Mouse (Mus musculus): ENCODE measurements at regions not wholly inside any gene's neighbourhood (a gene's known extent, or its start where the extent isn't known, plus 50 kb on each side); places are given as distances from the start of the nearest gene placed in this dataset.
A peak's percentile ranks its signal among the peaks of the same experiment; 100 is the strongest.

DNA sequence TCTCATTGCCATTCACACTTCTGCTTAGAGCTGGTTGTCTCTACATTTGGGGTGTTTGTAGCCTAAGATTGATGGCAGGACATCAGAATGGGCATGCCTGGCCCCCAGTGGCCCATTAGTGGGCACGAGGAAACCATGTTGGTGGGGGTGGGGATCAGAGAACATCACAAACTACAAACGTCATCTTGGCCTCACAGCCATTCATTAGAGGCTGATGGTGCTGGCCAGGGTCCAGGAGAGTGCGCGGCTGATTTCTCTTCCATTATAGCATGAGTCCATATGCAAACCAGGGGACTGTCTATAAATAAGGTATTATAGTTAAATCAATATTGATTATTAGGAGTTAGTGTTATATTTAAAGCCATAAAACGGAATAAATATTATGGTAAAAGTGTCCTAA lies 67.9 kb downstream of the 3100002H09Rik start:
- no peak for DNase-seq (ENCODE audit: low spot score)

DNA sequence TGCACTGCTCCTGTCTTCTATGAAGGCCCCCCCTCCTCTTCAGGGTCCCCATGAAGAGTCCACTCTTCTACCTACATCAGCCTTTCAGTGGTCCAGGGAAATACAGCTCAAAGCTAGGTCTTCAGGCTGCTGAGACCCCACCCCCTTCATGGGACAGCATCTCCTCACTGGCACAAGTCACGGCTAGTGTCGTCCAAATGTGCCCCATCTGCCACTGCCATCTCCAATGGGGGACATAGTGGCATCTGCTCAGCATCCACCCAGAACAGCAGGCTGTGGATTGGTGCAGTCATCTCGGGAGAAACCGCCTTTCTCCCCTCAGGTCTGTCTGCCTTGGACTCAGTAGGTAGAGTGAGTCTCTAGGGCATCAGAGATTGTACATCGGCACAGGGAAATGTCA lies 72.1 kb downstream of the 3100002H09Rik start:
- DNase-seq (ENCODE audit: low spot score), result no peak

DNA sequence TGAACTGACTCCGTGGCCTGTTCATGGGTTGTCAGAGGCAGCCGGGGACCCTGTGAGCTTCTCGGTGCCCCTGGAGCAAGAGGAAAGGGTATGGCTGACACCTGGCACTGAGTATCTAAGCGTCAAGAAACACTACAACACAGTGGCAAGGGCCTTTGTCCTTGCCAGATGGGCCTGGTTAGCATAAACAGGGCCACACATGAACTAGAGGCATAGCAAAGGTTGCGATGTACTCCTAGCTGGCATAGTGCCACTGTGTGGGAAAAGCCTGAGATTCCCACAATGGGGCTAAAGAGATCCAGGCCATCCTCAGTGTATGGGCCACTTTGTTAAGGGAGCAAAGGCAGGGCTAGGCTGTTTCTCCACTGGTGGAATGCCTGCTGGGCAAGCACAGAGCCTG lies 72.9 kb downstream of the 3100002H09Rik start:
- DNase-seq (ENCODE audit: low spot score), result no peak

DNA sequence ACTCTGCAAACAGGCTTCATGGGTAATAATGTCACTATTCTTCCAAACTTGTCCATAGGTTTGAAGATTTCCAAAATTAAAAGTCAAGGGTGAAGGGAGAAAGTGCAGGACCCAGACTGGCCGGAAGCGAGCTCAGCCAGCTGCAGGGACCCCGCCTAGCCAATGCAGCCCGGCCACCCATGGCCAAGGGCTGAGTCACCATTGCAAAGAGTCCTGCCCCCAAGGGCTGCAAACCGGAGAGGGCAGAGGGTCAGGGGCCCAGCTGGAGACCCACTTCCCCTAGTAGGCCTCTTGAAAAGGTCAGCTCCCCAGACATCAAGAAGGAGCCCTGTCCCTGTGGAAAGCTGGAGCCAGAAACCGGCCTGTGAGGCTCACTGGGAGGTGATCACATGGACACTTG lies 77.0 kb downstream of the 3100002H09Rik start:
- no peak for DNase-seq (ENCODE audit: low spot score)

DNA sequence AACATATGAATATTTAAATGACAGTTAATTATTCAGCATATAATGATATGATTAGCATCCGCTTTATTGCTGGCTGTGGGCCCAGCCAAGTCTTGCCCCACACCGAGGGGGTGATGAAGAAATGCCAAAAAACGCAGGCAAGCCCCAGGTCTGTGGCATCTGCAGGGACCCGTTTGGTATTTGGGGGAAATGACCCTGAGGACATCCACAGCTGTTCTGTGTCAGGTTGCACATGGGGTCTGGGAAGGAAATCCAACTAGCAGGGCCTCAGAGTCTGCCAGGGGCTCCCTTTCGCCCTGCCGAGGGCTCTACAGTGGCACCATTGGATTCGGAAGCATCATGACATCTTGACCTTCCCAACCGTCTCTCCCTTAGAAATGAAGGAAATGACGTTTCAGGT lies 80.0 kb downstream of the 3100002H09Rik start:
- DNase-seq (ENCODE audit: low spot score), result no peak

DNA sequence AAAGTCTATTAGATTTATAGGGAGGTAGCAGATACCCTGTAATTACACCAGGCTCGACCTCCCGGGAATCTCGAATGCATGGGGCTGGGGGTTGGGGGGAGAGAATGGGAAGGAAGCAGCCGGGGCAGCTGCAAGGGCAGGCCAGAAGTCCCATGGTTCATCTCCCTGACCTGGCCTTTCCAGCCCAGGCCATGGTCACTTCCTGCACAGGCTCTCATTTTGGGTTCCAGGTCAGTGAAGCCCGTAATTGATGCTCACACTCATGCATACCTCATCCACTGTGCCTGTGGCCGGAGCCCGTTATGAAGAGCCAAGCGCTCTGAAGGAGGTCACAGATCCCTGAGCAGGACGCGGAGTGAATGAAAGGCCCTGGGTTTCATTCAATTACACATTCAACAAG lies 83.8 kb downstream of the 3100002H09Rik start:
- DNase-seq (ENCODE audit: low spot score), result no peak

DNA sequence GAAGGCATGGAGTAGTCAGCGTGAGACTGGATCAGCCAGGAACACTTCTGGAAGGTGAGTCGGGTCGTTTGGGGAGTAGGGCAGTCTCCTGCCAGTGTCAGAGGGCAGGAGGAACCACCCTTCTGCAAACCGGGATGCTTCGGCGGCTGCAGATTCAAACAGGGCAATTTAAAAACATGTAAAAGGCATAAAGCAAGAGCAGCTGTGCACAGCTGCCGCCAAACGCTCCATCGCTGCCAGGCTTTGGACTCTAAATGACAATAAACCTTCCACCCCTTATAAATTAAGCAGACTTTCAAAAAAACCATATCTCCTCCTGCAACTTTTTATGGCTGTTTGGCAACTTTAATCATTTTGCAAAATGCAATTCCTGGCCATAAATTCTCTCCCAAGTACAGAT lies 84.2 kb downstream of the 3100002H09Rik start:
- no peak for DNase-seq (ENCODE audit: low spot score)

DNA sequence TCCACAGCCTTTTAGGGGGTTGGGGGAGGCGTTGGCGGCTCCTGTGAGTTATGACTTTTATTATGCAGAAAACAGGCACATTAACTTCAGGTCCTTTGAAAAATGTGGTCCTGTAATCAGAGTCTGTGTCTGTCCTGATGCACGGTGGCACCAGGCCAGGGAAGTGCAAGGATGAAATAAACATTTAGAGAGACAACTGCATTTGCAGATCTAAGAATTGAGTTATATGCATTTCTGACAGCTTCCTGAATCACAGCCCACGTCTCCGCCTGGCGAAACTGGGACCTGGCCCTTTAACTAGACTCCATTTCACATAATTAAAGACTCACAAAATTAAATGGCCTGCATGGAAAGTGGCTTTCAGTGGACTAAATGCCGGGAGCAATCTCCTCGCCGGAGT lies 90.3 kb downstream of the 3100002H09Rik start:
- DNase-seq (ENCODE audit: low spot score), result no peak

DNA sequence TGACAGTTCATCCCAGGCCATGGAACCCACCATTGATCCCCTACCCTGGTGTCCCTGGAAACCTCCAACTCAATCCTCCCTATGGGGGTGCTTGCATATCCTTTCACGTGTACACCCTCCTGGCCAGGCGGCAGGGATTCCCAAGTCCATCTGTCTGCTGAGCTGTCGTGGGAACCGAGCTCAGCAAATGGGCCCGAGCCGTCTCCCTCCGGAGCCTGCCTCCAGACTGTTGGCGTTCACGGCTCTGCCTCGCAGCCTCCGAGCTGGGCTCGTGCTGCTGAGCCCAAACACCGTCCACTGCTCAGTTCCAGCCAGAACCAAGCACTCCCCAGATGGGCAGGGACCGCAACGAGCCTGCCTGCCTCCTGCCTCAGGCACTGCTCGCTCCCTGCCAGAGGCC lies 98.8 kb downstream of the 3100002H09Rik start:
- no peak for DNase-seq (ENCODE audit: low spot score)

DNA sequence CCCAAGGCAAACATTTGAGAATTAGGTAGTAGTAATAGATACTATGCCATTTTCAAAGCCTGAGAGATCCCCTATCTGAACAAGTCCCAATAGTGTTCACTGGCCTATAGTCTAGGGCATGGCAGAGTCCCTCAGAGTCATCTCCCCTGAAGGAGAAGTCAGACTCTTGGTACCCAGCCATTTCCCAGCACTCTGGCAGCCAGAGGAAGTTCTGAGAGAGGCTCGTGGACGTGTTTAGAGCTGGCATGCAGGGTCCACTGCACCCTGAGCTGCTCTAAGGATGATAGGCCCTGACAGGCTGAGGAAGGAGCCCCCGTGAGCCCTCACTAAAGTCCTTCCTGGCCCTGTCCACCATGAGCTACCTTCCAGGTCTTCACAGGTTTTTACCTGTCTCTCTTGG lies 99.8 kb downstream of the 3100002H09Rik start:
- no peak for DNase-seq (ENCODE audit: low spot score)

DNA sequence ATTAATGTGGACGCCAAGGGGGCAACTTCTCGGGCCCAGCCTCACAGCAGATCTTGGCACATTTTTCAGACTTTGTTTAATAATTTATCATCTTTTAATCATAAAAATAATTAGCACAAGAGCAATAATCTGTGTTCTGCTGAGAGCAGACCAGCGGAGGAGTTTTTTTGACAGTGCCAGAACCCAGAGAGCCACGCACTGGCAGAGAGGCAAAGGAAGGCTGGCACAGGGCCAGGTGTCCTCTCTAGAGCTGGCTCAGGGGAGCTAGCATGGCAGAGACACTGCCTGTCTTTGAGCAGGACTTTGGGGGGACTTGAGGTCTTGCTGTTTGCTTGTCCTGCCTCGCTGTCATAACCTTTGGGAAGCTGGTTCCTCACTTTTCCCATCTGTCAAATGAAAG lies 100.9 kb downstream of the 3100002H09Rik start:
- no peak for DNase-seq (ENCODE audit: low spot score)

DNA sequence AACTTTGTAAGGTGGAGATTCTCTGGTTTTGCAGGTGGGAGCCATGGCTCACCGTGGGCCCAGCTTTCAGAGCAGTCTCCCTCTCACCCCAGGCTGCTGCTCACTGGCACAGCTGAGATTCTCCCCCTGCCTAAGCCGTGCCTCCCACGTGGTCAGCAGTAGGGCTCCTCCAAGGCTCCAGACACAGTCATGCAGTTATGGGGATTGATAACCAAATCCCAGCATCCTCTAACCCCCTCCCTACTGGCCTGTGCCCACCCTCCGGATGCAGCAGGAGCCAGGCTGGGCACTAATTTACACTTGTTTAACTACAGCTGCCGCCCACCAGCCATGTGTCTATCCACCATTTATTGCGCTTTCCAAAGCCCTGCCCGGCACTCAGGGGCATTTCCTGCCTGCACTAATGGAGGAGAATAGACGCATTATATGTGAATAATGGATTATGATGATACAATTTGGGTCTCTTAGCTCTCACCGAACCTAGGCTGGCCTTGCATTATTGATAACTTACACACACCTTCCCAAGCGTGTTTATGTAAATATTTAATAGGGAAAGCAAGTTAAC lies 104.4 kb downstream of the 3100002H09Rik start:
- no peak for DNase-seq (ENCODE audit: low spot score)

DNA sequence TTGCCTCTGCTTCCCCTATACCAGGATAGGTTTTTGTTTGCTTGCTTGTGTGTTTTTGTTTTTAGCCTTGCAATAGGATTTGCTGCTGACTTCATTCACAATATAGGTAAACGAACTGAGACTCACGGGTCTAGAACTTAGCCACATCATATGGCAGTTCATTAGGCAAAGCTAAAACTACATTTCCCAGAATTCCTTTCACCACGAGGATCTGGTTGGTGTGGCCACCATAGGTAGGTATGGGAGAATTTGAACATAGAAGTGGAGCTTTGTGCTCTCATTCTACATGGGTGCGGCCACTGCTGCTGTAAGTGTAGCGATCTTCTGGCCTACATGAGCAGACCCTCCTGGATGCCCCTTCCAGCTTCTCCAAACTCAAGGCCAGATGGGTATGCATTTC lies 108.8 kb downstream of the 3100002H09Rik start:
- DNase-seq (ENCODE audit: low spot score), result no peak

DNA sequence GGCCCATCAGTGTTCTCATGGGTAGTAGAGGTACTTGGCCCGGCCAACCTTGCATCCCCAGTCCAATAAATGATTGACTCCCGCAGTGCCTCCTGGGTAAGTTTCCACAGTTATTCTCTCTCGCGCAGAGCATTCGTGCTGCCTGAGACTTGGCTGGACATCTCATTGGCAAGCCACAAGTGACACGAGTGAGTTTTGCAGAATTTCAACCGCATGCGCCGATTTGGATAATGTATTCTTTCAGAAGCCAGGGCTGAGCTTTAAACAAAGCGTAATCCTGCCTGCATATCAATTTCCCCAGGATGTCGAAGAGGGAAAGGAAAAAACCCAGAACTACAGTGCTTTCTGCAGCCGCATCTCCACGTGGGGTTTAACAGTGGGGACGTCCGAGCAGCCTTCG lies 112.6 kb downstream of the 3100002H09Rik start:
- no peak for DNase-seq (ENCODE audit: low spot score)

DNA sequence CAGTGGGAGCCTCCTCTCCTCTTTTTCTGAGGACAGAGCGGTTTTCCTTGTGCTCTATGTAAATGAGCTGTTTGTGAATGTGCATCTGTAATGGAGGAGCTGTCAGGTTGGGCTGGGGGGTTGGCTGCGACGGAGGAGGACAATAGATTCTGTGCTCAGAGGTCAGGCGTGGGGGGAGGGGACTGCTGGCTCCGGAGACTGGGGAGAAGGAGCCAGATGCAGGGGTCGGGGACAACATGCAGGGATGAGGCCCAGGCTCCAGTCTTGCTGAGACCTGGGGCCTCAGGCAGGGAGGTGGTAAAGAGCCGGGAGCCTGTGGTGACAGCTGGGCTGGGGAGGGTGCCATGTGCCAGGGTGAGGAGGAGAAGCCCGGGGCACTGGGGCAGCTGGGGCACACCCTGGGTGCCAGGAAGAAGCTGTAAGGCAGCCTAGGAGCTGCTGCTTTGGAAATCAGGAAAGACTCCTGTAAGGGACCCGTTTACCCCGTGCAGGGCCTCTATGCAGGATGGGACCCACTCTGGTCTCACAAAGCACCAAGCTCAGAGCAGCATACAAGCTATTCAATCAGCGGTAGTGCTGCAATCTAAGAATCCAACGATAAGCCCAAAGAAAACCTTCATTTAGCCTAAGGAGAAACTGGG lies 124.5 kb downstream of the 3100002H09Rik start:
- DNase-seq (ENCODE audit: low spot score), result no peak

DNA sequence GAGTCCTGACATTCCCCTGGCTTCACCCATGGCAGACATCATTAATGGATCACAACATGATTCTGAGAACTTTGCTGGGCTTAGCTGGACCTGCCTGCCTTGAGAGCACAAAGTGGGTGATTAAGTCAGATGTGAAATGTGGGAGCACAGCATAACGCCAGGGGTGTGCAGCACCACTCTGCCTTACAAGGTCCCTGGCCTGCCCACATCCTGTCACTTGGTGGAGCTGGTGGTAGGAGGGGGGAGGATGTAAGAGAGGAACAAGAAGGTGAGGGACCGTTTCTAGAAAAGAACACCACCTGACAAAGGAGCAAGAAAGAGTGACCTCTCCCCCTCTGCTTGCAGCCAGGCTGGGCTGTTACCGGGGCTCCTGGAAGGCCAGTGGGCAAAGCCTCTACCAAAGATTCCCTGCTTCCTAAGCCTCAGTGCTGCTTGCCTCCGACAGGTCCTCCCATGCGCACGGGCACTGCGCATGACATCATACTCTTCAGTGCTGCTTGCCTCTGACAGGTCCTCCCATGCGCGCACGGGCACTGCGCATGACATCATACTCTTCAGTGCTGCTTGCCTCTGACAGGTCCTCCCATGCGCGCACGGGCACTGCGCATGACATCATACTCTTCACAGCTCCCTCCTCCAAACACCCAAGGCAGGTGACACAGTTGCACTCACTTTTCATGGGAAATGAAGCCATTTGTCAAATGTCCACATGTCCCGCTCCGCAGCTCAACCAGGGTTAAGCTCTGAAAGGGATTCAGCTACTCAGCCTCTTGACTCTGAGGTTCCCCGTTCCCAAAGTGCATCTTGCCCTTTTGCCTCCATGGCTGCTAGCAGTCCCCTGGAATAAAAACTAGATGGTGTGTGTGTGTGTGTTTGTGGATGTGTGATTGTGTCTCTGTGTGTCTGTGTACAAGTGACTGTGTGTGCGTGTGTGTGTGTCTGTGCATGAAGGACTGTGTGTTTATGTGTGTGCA lies 125.7 kb downstream of the 3100002H09Rik start:
- no peak for DNase-seq (ENCODE audit: low spot score)

DNA sequence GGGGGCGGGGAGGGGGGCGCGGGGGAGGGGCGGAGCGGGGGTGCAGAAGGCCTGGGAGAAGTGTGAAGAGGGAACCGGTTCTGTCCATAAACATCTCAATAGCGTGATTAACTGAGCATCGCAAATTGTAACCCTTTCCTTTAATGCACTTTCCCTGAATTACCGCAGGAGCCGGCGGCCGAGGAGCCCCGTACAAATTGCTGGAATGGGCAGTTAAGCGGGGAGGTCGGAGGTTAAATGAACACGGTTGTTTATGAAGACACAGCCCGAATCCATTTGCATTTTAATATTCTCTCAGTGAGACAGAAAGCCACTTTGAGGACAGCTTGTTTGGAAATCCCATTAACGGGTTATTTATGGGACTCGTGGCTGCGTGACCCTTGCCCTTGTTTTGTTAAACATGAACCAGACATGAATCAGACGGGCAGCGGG lies 132.7 kb downstream of the 3100002H09Rik start:
- no peak for DNase-seq (ENCODE audit: low spot score)

DNA sequence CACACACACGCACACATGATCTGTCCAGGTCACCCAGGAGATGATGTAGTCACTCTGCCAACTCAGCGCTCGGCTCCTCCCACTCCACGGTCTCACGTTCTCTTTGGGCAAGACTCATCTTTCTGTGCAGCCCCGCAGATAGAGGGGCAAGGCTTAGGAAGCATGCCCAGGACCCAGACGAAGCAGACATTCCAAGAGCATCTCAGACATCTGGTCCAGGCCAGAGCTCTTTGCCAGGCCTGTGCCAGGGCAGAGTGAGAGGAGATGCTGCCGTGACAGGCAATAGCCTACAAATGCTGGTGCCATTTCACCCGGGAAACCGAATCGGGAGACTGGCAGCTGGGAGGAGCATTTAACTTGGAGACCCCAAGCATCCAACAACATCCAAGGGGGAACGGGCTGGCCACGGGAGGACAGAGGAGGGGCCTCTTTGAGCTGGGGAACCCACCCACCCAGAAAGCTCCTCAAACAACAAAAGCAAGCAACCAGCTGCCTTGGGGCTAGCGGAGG lies 133.2 kb downstream of the 3100002H09Rik start:
- DNase-seq (ENCODE audit: low spot score), result no peak

DNA sequence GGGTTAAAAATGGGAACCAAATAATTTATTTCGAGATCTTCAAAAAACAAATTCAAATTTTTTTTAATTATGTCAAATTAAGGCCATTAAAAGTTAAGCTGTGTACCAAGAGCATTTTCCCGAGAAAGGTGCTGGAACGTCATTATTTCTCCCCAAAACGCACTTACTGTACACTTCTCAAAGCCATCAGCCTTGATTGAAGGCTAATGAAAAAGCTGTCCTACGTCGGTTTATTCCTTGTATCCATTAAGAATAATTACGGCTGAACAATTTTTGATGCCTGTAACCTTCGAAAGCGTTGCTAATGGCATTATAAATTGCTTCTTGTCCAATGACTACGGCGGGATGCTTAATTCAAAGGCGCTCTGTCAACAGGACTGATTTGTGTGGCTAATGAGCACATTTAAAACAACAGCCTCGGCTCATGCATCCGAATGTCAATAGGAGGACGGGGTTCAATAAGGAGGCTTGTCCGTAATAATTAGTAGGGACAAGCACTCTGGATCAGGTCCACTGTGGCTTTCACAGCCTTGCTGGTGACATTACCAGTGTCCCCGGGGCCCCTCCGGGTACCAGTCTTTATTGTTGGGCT lies 145.3 kb downstream of the 3100002H09Rik start:
- DNase-seq (ENCODE audit: low spot score), result no peak

DNA sequence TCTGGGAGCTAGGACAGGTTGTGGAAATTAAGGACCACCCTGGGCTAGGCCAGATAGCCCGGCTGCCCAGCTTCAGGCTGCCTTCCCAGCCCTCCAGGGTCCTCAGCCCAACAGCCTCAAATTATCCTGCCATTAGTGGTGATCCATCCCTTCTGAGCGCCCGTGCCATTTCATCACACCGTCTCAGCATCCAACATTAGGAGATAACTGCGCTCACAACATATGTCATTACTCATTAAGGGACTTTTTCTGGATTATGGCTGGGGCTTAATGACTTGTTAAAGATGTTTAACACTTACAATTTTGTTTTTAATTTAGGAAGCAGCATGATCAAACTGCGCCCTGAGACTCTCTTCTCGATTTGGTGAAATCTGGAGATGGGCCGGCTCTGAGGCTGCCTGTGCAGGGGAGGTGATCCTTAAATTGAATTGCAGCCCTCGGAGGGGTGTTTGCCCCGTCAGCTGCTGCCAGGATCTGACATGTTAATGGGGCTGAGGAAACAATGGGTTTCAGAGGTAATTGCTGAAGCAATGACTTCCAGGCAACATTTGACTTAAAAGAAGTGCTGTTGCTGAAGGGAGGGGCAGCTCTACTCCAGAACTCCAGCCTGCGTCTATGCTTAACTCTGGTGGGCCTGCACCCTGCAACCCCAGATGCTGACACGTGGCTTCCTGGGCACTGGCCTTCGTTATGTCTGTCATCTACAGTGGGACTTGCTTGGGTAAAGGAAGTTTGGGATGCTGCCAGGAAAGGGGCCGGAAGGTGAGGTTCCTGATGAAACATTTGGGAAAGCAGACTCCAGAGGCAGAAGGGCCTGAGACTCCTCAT lies 154.9 kb downstream of the 3100002H09Rik start:
- DNase-seq (ENCODE audit: low spot score), result no peak

DNA sequence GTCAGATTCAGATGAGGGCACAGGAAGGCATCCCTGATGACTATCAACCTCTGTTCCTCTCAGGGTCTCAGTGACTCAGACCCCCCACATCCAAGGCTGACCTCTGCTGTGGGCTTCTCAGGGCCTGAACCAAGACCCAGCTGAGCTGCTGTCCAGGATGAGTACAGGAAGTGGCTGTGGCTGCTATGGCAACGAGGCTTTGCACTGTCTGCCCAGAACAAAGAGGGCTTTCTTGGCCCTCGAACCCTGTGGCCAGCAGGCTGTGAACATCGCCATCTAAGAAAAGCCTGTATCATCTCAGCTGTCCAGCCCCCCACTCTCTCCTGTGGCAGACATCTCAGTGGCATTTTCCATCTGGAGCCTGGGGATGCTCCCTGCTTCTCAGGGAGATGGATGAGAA lies 159.5 kb downstream of the 3100002H09Rik start:
- DNase-seq (ENCODE audit: low spot score), result no peak

DNA sequence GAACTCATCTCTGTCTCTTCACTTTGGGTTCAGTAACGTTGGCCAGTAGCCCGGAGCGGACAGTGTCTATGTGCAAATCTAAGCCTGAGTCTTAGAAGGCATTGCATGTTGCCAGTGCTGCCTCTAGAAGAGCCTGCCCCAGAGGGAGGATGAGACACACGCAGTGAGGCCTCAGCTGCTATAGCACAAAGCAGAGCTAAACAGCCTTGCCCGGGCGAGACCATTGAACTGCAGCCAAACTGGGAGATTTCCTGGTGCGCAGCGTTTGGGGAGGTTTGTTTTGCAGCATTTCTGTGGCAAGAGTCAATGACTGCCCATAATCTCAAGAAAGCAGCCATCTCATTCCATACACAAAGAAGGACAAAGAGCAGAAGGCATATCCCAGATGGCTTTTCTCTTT lies 164.0 kb downstream of the 3100002H09Rik start:
- peak; percentile 31 for DNase-seq (ENCODE audit: low spot score)
